Mouse (Mus musculus) embryo, embryonic 10 days (tissue): Measurements from ENCODE around the gene Med13l.

Experiments used
- DNase-seq: peaks from one replicate; pipeline ENCODE4 v3.0.0-alpha.2; 2015; ENCODE audit warnings: low spot score

Gene Med13l

GRCm38 (mm10) chr5:118594470-118595236 lies 34.2 kb downstream of the Med13l start:
- peak; percentile 78 for DNase-seq

GRCm38 (mm10) chr5:118595901-118596300 lies 35.4 kb downstream of the Med13l start:
- DNase-seq, result no peak

- DNase-seq, result no peak
These were observed 36.1 kb downstream of the Med13l start for GRCm38 (mm10) chr5:118596452-118597092.

GRCm38 (mm10) chr5:118598601-118599000 lies 38.1 kb downstream of the Med13l start:
- no peak for DNase-seq

- no peak for DNase-seq
These were observed 41.0 kb downstream of the Med13l start for GRCm38 (mm10) chr5:118601452-118601851.

- DNase-seq, result no peak
These were observed 42.2 kb downstream of the Med13l start for GRCm38 (mm10) chr5:118602706-118603105.

GRCm38 (mm10) chr5:118605424-118606067 lies 45.1 kb downstream of the Med13l start:
- no peak for DNase-seq

GRCm38 (mm10) chr5:118606636-118607035 lies 46.2 kb downstream of the Med13l start:
- DNase-seq, result no peak

GRCm38 (mm10) chr5:118607900-118608299 lies 47.4 kb downstream of the Med13l start:
- DNase-seq, result no peak

- DNase-seq, result no peak
These were observed 50.0 kb downstream of the Med13l start for GRCm38 (mm10) chr5:118610468-118610867.

- DNase-seq, result no peak
These were observed 52.6 kb downstream of the Med13l start for GRCm38 (mm10) chr5:118612956-118613631.

- DNase-seq, result no peak
These were observed 53.2 kb downstream of the Med13l start for GRCm38 (mm10) chr5:118613704-118614103.

- DNase-seq, result no peak
These were observed 53.6 kb downstream of the Med13l start for GRCm38 (mm10) chr5:118614116-118614515.

- DNase-seq, result no peak
These were observed 54.1 kb downstream of the Med13l start for GRCm38 (mm10) chr5:118614571-118614981.

GRCm38 (mm10) chr5:118618963-118619610 lies 58.6 kb downstream of the Med13l start:
- no peak for DNase-seq

GRCm38 (mm10) chr5:118619801-118620200 lies 59.3 kb downstream of the Med13l start:
- DNase-seq, result peak; percentile 55

- no peak for DNase-seq
These were observed 59.9 kb downstream of the Med13l start for GRCm38 (mm10) chr5:118620330-118620910.

GRCm38 (mm10) chr5:118621877-118622276 lies 61.4 kb downstream of the Med13l start:
- DNase-seq, result no peak

- no peak for DNase-seq
These were observed 61.9 kb downstream of the Med13l start for GRCm38 (mm10) chr5:118622346-118622745.

- no peak for DNase-seq
These were observed 63.3 kb downstream of the Med13l start for GRCm38 (mm10) chr5:118623797-118624196.

GRCm38 (mm10) chr5:118627630-118628029 lies 67.2 kb downstream of the Med13l start:
- DNase-seq, result no peak

GRCm38 (mm10) chr5:118628211-118628610 lies 67.7 kb downstream of the Med13l start:
- no peak for DNase-seq
